Mouse (Mus musculus) thymus, adult 2 months (tissue): Measurements from ENCODE around the gene Tapt1.

Experiments used
- CTCF ChIP-seq: fragments of 200-500 bp; IDR thresholded peaks from 2 replicates; pipeline ENCODE4 v1.5.1; 2012; ENCODE audit warnings: mild to moderate bottlenecking, control low read depth, low read length, moderate library complexity, borderline replicate concordance; ENCODE audit not compliant: control insufficient read depth, poor library complexity, insufficient read depth; ENCODE audit errors: extremely low read depth
- POLR2A ChIP-seq: fragments of 200-500 bp; IDR thresholded peaks from 2 replicates; pipeline ENCODE4 v1.6.1; 2012; ENCODE audit warnings: mild to moderate bottlenecking, low read length, control low read depth, moderate library complexity; ENCODE audit not compliant: control insufficient read depth, poor library complexity, insufficient read depth; ENCODE audit errors: extremely low read depth

DNA sequence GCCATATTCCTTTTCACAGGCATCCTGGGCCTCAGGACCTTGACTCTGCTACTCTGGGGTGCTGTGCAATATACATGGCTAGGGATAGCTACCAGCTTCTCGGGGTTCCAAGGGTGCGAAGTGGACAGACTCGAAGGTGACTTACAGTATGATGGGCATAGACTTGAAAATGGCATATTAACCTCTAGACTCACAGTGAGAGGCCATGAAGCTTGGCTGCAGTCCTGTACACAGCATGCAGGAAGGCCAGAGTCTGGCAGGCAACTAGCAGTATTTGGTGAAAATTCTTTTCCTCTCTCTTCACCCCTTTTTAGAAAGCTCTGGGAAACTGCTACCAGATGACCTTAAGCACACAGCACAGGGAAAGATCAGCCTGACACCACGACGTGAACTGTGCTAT lies 52.4 kb downstream of the Tapt1 start:
- TF ChIP-seq CTCF = no peak
- no peak for TF ChIP-seq POLR2A
